Mouse (Mus musculus) spleen, postnatal 14 days (tissue): ENCODE measurements around the gene Tpm3.

Experiments used
- DNase-seq, 2 experiments: peaks; one replicate each; pipeline ENCODE4 v3.0.0; 2021 to 2022; ENCODE audit warnings: low spot score in 2 of 2

Tpm3 gene

GRCm38 (mm10) chr3:90072294-90072693 is at the start of gene Tpm3:
TSS of gene Tpm3 (plus strand) at chr3:90072649.
- no peak for DNase-seq

DNA sequence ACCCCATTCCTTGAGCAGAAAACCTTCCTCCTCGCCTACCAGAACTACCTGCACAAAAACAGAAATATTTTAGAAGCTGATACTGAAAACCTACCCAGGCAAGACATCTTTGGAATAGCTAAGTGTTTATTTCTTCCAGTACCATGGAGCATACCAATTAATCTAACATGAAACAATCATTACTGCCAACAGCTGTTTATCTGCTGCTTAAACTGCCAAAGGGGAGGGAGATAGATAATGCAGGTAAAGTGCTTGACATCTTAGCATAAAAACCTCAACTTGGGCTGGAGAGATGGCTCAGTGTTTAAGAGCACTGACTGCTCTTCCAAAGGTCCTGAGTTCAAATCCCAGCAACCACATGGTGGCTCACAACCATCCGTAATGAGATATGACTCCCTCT is 37.8 kb upstream of the Tpm3 start:
- DNase-seq = no peak

DNA sequence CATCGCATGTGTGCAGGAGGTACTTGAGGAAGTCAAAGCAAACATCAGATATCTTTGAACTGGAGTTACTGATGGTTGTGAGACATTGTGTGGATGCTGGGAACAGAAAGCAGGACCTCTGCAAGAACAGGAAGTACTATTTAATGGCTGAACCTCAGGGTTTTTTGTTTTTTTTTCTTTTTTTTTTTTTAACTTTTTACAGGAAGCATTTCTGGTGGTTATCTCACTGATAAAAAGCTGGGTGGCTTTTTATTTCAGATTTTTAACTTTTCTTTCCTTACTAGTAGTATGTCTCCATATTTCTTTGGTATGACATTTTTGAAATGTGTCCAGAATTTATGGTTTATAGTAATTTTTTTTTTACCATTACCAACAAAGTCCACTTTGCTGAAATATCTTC is 36.2 kb upstream of the Tpm3 start:
- no peak for DNase-seq

DNA sequence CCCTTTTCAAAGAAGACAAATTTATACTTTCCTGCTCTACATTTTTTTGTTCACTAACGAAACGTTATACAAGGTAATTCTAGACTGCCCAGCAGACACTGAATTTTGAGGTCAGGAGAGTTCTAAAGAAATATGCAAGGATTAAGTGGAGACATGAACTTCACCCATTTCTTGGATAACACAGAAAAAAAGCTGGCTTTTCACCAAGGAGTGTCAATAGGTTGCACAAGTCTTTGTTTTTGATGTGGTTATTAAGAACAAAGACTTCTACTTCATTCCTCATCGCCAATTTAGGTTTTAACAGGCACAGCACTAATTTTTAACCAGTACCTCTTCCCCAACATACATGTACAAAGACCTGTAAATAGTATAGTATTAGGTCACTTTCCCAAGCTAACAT is 22.8 kb upstream of the Tpm3 start:
- no peak for DNase-seq

DNA sequence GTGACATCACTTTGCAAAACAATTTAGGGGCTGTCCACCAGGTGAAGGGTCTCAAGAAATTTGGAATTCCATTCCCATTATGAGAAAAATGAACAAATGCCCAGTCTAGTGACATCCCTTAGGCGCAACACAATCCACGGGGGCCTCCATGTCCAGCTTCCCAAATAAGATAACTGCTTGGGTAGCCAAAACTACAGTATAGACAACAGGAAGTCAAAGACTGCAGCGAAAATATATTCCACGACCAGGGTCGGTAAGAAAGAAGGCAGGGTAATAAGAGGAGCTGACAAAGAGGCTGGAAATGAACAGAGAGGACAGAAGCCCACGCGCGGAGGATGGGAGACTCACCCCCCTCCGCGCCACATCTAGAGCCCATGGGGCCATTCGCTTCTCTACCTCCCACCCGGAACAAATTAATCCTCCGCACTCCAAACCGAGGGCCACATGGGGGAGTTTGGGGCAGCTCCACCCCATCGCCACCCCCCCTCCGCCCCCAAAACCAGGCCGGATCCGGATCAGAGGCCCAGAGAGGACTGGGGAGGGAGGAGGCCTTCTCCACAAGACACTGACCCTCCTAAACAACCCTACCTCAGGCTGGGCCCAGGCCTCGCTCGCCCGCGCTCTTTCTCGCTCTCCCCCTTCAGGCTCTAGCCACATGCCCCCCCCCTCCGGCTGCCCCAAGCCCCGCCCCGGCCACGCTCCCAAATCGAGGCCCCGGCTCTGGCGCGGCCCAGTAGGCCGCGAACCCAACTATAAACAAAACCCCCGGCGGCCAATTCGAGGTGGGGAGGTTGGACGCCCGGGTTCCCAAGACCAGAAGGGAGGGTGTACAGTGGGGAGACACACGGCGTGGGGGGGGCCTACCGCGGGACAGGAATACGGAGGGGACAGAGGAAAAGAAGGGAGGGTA is 20.8 kb upstream of the Tpm3 start, which contains the start of gene 4933434E20Rik:
Gene 4933434E20Rik (plus strand): TSS at position 196 of the 910 bp plus-strand sequence.
- DNase-seq = peak; percentile 31 to 52

- peak; percentile 84 to 88 for DNase-seq
These were observed 19.9 kb upstream of the Tpm3 start, which contains the start of gene Ubap2l for GRCm38 (mm10) chr3:90052351-90053241. TSS of gene Ubap2l (minus strand) at chr3:90052628.

- DNase-seq = no peak
These were observed 10.9 kb upstream of the Tpm3 start for GRCm38 (mm10) chr3:90061549-90061948.

GRCm38 (mm10) chr3:90062539-90062938 is 9.9 kb upstream of the Tpm3 start:
- no peak for DNase-seq

DNA sequence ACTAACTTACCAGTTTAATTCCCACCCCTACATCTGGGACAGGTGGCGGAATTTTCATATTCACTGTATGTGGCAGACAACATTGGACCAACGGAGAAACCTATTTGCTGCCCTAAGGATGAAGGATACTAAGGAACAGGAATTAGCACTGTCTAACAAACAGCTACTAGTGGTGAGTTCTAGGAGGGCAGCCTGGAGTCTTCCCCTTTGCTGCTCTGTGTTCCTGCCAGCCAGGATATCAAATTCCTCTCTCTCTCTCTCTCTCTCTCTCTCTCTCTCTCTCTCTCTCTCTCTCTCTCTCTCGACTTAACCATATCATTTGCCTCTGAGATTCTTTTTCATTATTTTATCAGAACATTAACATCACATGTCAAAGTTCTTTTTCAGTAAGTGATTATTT is 8.1 kb upstream of the Tpm3 start:
- DNase-seq = no peak

GRCm38 (mm10) chr3:90065553-90065952 is 6.9 kb upstream of the Tpm3 start:
- DNase-seq = peak in 1 of 2 experiments; percentile 47

- no peak for DNase-seq
These were observed 4.6 kb upstream of the Tpm3 start for GRCm38 (mm10) chr3:90067851-90068250.

- DNase-seq = no peak
These were observed 2.8 kb upstream of the Tpm3 start for GRCm38 (mm10) chr3:90069688-90070087.

DNA sequence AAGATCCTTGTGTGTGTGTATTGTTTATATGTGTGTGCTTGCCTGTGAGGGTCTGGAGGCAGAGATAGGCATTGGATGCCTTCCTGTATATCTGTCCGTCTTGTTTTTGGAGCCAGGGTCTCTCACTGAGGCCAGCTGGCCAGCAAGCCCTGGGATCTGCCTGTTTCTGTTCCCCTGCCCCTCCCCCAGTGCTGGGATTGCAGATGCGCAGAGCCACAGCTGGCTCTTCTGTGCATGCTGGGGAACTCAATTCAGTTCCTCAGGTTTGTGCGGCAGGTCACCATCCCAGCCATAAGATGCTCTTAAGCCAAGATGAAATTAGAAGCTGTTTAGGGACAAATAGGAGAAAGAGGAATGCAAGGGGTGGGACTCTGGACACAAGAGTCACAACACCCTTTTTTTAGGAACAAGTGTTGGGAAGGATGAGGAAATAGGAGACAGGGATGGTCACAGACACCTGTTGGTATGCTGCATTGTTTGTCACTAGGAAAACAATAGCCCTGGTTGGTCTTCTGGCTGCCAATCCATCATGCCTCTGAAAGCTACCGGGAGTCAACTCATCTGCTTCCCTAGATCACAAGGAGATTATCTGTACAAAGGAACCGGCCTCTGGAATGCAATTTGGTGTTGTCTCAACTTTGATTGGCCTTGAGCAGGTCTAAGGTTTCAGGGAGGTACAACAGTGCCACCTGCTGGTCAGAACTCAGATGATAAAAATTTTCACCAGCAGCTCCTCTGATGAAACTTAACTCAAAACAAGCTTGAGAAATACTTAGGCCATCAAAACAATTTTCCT is 4.7 kb downstream of the Tpm3 start:
- DNase-seq = peak; percentile 51 to 79

DNA sequence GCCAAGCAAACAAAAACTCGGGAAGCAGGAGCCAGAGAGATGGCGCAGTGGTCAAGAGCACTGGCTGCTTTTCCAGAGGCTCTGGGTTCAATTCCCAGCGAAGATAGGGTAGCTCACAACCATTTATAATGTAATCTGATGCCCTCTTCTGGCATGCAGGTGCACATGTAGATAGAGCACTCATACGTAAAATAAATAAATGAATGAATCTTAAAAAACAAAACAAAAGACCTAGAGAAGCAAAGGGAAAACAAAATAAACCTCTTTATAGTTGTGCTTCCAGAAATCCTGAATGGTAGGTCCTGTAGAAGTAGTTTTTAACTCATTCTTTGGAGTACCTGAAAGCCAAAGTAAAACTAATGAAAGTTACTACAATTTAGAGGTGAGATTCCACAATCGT is 5.8 kb downstream of the Tpm3 start:
- no peak for DNase-seq

GRCm38 (mm10) chr3:90079133-90079762 is 6.8 kb downstream of the Tpm3 start:
- DNase-seq = peak; percentile 75 to 85

DNA sequence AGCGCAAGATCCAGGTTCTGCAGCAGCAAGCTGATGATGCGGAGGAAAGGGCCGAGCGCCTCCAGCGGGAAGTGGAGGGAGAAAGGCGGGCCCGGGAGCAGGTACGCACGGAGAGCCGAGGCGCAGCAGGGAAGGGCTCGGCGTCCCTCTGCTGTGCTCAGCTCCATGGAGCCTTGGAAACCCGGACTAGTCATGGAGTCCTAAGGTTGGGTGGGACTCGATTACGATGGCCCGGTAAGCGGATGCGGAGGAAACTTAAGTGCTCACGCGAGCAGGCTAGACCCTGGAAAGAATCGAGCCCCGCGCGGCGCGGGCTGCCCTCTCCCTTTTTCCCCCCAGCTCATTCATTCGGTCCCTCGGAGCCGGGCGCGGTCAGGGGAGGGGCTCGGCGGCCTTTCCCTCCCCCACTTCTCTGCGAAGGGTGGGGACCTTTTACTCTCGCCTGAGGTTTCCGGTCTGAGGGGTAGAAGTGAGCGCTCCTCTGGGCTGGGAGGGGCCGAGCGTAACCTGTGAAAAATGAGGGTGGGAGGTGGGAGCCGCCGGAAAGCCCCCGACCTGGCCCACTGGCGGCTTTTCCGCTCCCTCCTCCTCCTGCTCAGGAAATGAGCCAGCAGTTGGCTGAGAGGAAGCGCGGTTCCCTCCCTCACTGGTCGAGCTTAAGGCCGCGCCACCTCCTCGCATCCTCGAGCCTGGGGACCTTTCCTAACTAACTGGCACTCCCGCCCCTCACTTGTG is 7.5 kb downstream of the Tpm3 start:
- DNase-seq = peak; percentile 59 to 67

GRCm38 (mm10) chr3:90080498-90080863 is 8.0 kb downstream of the Tpm3 start:
- DNase-seq = no peak

GRCm38 (mm10) chr3:90081365-90082240 is 9.2 kb downstream of the Tpm3 start:
- no peak for DNase-seq

DNA sequence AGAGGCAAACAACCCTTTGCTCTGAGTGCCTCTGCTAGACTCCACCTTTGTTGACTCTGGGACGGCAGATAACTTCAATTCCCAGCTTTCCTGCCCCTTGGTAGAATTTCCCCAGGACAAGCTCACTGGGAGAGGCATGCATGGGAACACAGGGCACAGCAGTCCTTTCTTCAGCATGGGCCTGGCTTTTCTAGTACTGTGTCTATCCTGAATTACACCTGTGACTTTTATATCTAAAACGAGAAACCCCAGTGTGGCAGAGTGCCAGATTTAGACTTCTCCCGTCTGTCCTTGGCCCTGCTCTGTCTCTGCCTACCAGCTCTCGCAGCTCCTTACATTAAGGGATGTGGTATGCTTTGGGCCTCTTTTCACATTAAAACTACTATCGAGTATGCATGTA is 10.6 kb downstream of the Tpm3 start:
- no peak for DNase-seq
